In genomic region chr19:8837251-8837791, GRCm38 (mm10) we compare ENCODE assay signal across 8 mouse cellular contexts. TPM values are rescaled to one million over a fixed set of nuclear protein-coding genes. Genes with fewer than 3 reads are reported as not detected.
DNase-seq lines count a peak whose midpoint lies in the region; ATAC-seq and TF ChIP-seq lines count a peak whose summit lies in the region.

Gene Bscl2 (plus strand): TSS chr19:8837467.

- peak within 1 kb of the TSS; percentile 99 for H3K27ac ChIP-seq in forebrain, embryonic 13.5 days
- peak within 1 kb of the TSS; percentile 94 for H3K27ac ChIP-seq in heart, postnatal 0 days (ENCODE audit: low read depth)
- peak within 1 kb of the TSS; percentile 85 for H3K27ac ChIP-seq in liver, embryonic 15.5 days (replicated peaks)
- H3K27ac ChIP-seq in neural tube, embryonic 11.5 days (ENCODE audit: low read depth, low read length): peak within 1 kb of the TSS; percentile 90
- peak within 1 kb of the TSS; percentile 97 for H3K27ac ChIP-seq in stomach, embryonic 16.5 days (ENCODE audit: low read length)

- peaks cover 27% of the 10 kb centered on the region for H3K4me1 ChIP-seq in forebrain, embryonic 13.5 days
- H3K4me1 ChIP-seq in heart, postnatal 0 days (ENCODE audit: control insufficient read depth, insufficient read depth): peaks cover 22% of the 10 kb centered on the region
- H3K4me1 ChIP-seq in liver, embryonic 15.5 days (replicated peaks): peaks cover 45% of the 10 kb centered on the region
- peaks cover 12% of the 10 kb centered on the region for H3K4me1 ChIP-seq in neural tube, embryonic 11.5 days (ENCODE audit: control insufficient read depth, insufficient read depth, low read length)
- peaks cover 16% of the 10 kb centered on the region for H3K4me1 ChIP-seq in stomach, embryonic 16.5 days (ENCODE audit: control insufficient read depth, insufficient read depth, low read length)

- TF ChIP-seq CTCF in heart, postnatal 0 days (IDR thresholded peaks at IDR 0.05; ENCODE audit: low read depth): peak; percentile 49

- no peaks in the 10 kb centered on the region for H3K9me3 ChIP-seq in forebrain, embryonic 13.5 days (replicated peaks)
- H3K9me3 ChIP-seq in heart, postnatal 0 days (replicated peaks; ENCODE audit: control insufficient read depth, low read length): no peaks in the 10 kb centered on the region
- no peaks in the 10 kb centered on the region for H3K9me3 ChIP-seq in liver, embryonic 15.5 days (replicated peaks)
- H3K9me3 ChIP-seq in neural tube, embryonic 11.5 days (ENCODE audit: control insufficient read depth, low read length): no peaks in the 10 kb centered on the region
- H3K9me3 ChIP-seq in stomach, embryonic 16.5 days (replicated peaks; ENCODE audit: control insufficient read depth, low read length): no peaks in the 10 kb centered on the region

- no peaks in the 10 kb centered on the region for H3K27me3 ChIP-seq in forebrain, embryonic 13.5 days
- H3K27me3 ChIP-seq in heart, postnatal 0 days (ENCODE audit: control insufficient read depth, insufficient read depth, low read length): no peaks in the 10 kb centered on the region
- H3K27me3 ChIP-seq in liver, embryonic 15.5 days: no peaks in the 10 kb centered on the region
- H3K27me3 ChIP-seq in neural tube, embryonic 11.5 days (ENCODE audit: control insufficient read depth, insufficient read depth, low read length): no peaks in the 10 kb centered on the region
- H3K27me3 ChIP-seq in stomach, embryonic 16.5 days (ENCODE audit: control insufficient read depth, insufficient read depth, low read length): no peaks in the 10 kb centered on the region

- peaks cover 44% of the 10 kb centered on the region for H3K36me3 ChIP-seq in forebrain, embryonic 13.5 days (ENCODE audit: poor library complexity, severe bottlenecking)
- H3K36me3 ChIP-seq in heart, postnatal 0 days (replicated peaks; ENCODE audit: control insufficient read depth, insufficient read depth, low read length): peaks cover 31% of the 10 kb centered on the region
- H3K36me3 ChIP-seq in liver, embryonic 15.5 days (replicated peaks): peaks cover 46% of the 10 kb centered on the region
- peaks cover 9% of the 10 kb centered on the region for H3K36me3 ChIP-seq in neural tube, embryonic 11.5 days (ENCODE audit: control insufficient read depth, insufficient read depth, low read length)
- peaks cover 7% of the 10 kb centered on the region; the same call in 1 of the 2 replicates for H3K36me3 ChIP-seq in stomach, embryonic 16.5 days (ENCODE audit: control insufficient read depth, insufficient read depth, low read length)

- H3K4me2 ChIP-seq in forebrain, embryonic 13.5 days: peak within 1 kb of the TSS; percentile 83
- H3K4me2 ChIP-seq in heart, postnatal 0 days (ENCODE audit: low read depth, low read length): peak within 1 kb of the TSS; percentile 97
- H3K4me2 ChIP-seq in liver, embryonic 15.5 days: peak within 1 kb of the TSS; percentile 89
- H3K4me2 ChIP-seq in neural tube, embryonic 11.5 days (ENCODE audit: low read depth): peak within 1 kb of the TSS; percentile 65
- H3K4me2 ChIP-seq in stomach, embryonic 16.5 days (ENCODE audit: low read depth, low read length): peak within 1 kb of the TSS; percentile 96

- ATAC-seq in CD4-positive, CD25-positive, alpha-beta regulatory T cell, adult 4 months: peak; percentile 79
- peak; percentile 79 for ATAC-seq in forebrain, embryonic 13.5 days
- ATAC-seq in heart, postnatal 0 days (ENCODE audit: insufficient read depth, low read depth): peak; percentile 86
- peak; percentile 64 for ATAC-seq in liver, embryonic 15.5 days (ENCODE audit: insufficient read depth)
- peak; percentile 74 for ATAC-seq in neural tube, embryonic 11.5 days (ENCODE audit: insufficient read depth, low FRiP score, low TSS enrichment)
- peak; percentile 68; the same call in 1 of the 2 replicates for ATAC-seq in stomach, embryonic 16.5 days (ENCODE audit: insufficient read depth, low FRiP score)

- under 1% methylated on average over 38 of the region's 38 CpGs for WGBS in forebrain, embryonic 13.5 days
- under 1% methylated on average over 38 of the region's 38 CpGs for WGBS in heart, postnatal 0 days
- 1% methylated on average over 38 of the region's 38 CpGs for WGBS in liver, embryonic 15.5 days (ENCODE audit: insufficient replicate concordance)
- under 1% methylated on average over 38 of the region's 38 CpGs for WGBS in neural tube, embryonic 11.5 days
- under 1% methylated on average over 38 of the region's 38 CpGs for WGBS in stomach, embryonic 16.5 days

- peak; percentile 85; the same call in 1 of the 2 replicates for TF ChIP-seq EP300 in heart, postnatal 0 days (IDR thresholded peaks at IDR 0.05; ENCODE audit: low read depth)

- peak within 1 kb of the TSS; percentile 65 for H3K4me3 ChIP-seq in forebrain, embryonic 13.5 days
- peak within 1 kb of the TSS; percentile 59 for H3K4me3 ChIP-seq in heart, postnatal 0 days (ENCODE audit: low read depth, low read length)
- peak within 1 kb of the TSS; percentile 67 for H3K4me3 ChIP-seq in liver, embryonic 15.5 days (replicated peaks)
- H3K4me3 ChIP-seq in neural tube, embryonic 11.5 days (ENCODE audit: low read depth, low read length): peak within 1 kb of the TSS; percentile 44
- peak within 1 kb of the TSS; percentile 66 for H3K4me3 ChIP-seq in stomach, embryonic 16.5 days (replicated peaks; ENCODE audit: low read length)

- peak within 1 kb of the TSS; percentile 90 for H3K9ac ChIP-seq in forebrain, embryonic 13.5 days
- peak within 1 kb of the TSS; percentile 74 for H3K9ac ChIP-seq in heart, postnatal 0 days (replicated peaks; ENCODE audit: low read depth, low read length)
- peak within 1 kb of the TSS; percentile 66 for H3K9ac ChIP-seq in liver, embryonic 15.5 days
- peak within 1 kb of the TSS; percentile 79 for H3K9ac ChIP-seq in neural tube, embryonic 11.5 days (ENCODE audit: low read length)
- peak within 1 kb of the TSS; percentile 91 for H3K9ac ChIP-seq in stomach, embryonic 16.5 days (ENCODE audit: low read length)

- peak; percentile 76 for DNase-seq in c-Kit-positive CD71-positive TER-119-positive erythroid progenitor cells, embryonic 14.5 days (ENCODE audit: low spot score)
- peak; percentile 80 for DNase-seq in heart, postnatal 0 days (ENCODE audit: low spot score)
- peak; percentile 90 to 93 for DNase-seq in kidney, postnatal 4 days
- peak; percentile 89 for DNase-seq in neural tube, embryonic 11.5 days (ENCODE audit: low spot score)

RNA-seq across cellular contexts. Expression of gene Bscl2, which starts in this region (rescaled TPM):
- polyA plus RNA-seq in CD4-positive, CD25-positive, alpha-beta regulatory T cell, adult 4 months (2017; shearing (Covaris generic)): 10 to 100 TPM; 86.8 to 98.9 TPM
- polyA plus RNA-seq in forebrain, embryonic 13.5 days (2015; fragmentation: Nextera tagmentation; extraction: Ambion mirVana): 66.9 and 72.1 TPM in 2 replicates
- total RNA-seq in heart, postnatal 0 days (2014; rRNA removed; ENCODE audit: low replicate concordance): 34.7 and 54.2 TPM in 2 replicates
- polyA plus RNA-seq in heart, postnatal 0 days (2015; fragmentation: Nextera tagmentation; extraction: Ambion mirVana): 32.1 and 33.3 TPM in 2 replicates
- 29.8 and 33.1 TPM in 2 replicates for polyA plus RNA-seq in liver, embryonic 15.5 days (2015; fragmentation: Nextera tagmentation; extraction: Ambion mirVana)
- polyA plus RNA-seq in neural tube, embryonic 11.5 days (2014; fragmentation: Nextera tagmentation; extraction: Ambion mirVana): 54.1 and 55.3 TPM in 2 replicates
- 54.1 and 63.3 TPM in 2 replicates for polyA plus RNA-seq in stomach, embryonic 16.5 days (2015; fragmentation: Nextera tagmentation; extraction: Ambion mirVana)

Comparison
In these comparisons a context has a peak if more than half of its experiments do, and no peak if none do; other contexts are left out.
1. Peak in every context shown above with its lines: DNase-seq, ATAC-seq, H3K4me3 ChIP-seq and H3K27ac ChIP-seq.